Mouse (Mus musculus) B cell, adult 2 months (primary cell): ENCODE data around the gene Prom1.

Experiments used
- DNase-seq, 2 experiments: peaks; one replicate each; pipeline ENCODE4 v3.0.0; 2022

Gene Prom1

GRCm38 (mm10) chr5:44080276-44081054 lies 21.4 kb downstream of the Prom1 start:
- DNase-seq = no peak

GRCm38 (mm10) chr5:44075432-44075831 lies 26.4 kb downstream of the Prom1 start:
- no peak for DNase-seq

- DNase-seq = no peak
Measured at GRCm38 (mm10) chr5:44073634-44074033, 28.2 kb downstream of the Prom1 start.

GRCm38 (mm10) chr5:44070529-44071133 lies 31.2 kb downstream of the Prom1 start:
- no peak for DNase-seq

GRCm38 (mm10) chr5:44058258-44058657 lies 43.6 kb downstream of the Prom1 start:
- DNase-seq = no peak

- no peak for DNase-seq
Measured at GRCm38 (mm10) chr5:44050213-44050612, 51.6 kb downstream of the Prom1 start.

- no peak for DNase-seq
Measured at GRCm38 (mm10) chr5:44049395-44049976, 52.3 kb downstream of the Prom1 start.

GRCm38 (mm10) chr5:44048568-44049363 lies 53.1 kb downstream of the Prom1 start:
- DNase-seq = peak; percentile 15 to 19

- no peak for DNase-seq
Measured at GRCm38 (mm10) chr5:44041725-44042124, 60.1 kb downstream of the Prom1 start.

- no peak for DNase-seq
Measured at GRCm38 (mm10) chr5:44041056-44041455, 60.8 kb downstream of the Prom1 start.

- no peak for DNase-seq
Measured at GRCm38 (mm10) chr5:43998295-43998989, 103.4 kb downstream of the Prom1 start.

GRCm38 (mm10) chr5:43997626-43998025 lies 104.2 kb downstream of the Prom1 start:
- DNase-seq = no peak

- DNase-seq = peak; percentile 8 to 17
Measured at GRCm38 (mm10) chr5:43996162-43996561, 105.7 kb downstream of the Prom1 start.

- DNase-seq = peak; percentile 23 to 33
Measured at GRCm38 (mm10) chr5:43994981-43995380, 106.9 kb downstream of the Prom1 start.

- peak; percentile 85 for DNase-seq
Measured at GRCm38 (mm10) chr5:43990316-43990715, 111.5 kb downstream of the Prom1 start.

GRCm38 (mm10) chr5:43989017-43989416 lies 112.8 kb downstream of the Prom1 start:
- peak; percentile 17 to 33 for DNase-seq

GRCm38 (mm10) chr5:43986212-43986611 lies 115.6 kb downstream of the Prom1 start:
- DNase-seq = no peak

- no peak for DNase-seq
Measured at GRCm38 (mm10) chr5:43982896-43983295, 118.9 kb downstream of the Prom1 start.

- DNase-seq = no peak
Measured at GRCm38 (mm10) chr5:43981620-43982019, 120.2 kb downstream of the Prom1 start, which contains the start of gene Fgfbp1. TSS of gene Fgfbp1 (minus strand) at chr5:43981779.

- no peak for DNase-seq
Measured at GRCm38 (mm10) chr5:43980397-43980796, 121.4 kb downstream of the Prom1 start.

- DNase-seq = no peak
Measured at GRCm38 (mm10) chr5:43976821-43977561, 124.8 kb downstream of the Prom1 start.

- DNase-seq = no peak
Measured at GRCm38 (mm10) chr5:43974166-43974565, 127.7 kb downstream of the Prom1 start.
